Mouse (Mus musculus) embryonic fibroblast, embryonic 13.5 days (primary cell): ENCODE results near the gene Hip1.

ENCODE experiments used
- CTCF ChIP-seq: IDR thresholded peaks from 2 replicates; pipeline ENCODE4 v1.5.1; 2011; ENCODE audit warnings: mild to moderate bottlenecking, control low read depth, low read length, moderate library complexity, borderline replicate concordance; ENCODE audit not compliant: insufficient read depth
- POLR2A ChIP-seq: IDR thresholded peaks from 2 replicates; pipeline ENCODE4 v1.6.1; 2011; ENCODE audit warnings: low read depth, mild to moderate bottlenecking, control low read depth, low read length, moderate library complexity

DNA sequence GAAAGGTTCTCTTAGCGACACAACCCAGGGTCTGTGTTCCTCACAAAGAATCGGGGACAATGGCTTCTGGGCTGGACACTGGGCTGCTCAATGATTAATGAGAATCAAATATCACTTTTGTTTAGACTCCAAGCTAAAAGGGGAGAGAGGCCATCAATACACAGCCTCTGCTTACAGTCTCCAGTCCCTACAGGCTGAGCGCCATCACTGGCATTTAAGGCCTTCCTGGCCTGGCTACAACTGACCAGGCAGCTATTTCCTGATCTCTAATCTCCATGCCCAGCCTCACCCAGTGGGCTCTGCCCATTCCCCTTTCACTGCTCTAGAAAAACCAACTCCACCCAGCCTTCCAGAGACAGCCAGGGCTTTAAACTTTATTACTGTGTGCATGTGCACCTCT, 59.6 kb downstream of the Hip1 start:
- no peak for TF ChIP-seq CTCF
- TF ChIP-seq POLR2A: no peak
